Mouse (Mus musculus) hindlimb bud, embryonic 11.5 days (tissue): Measurements from ENCODE around the gene Luzp1.

ENCODE experiments used
- DNase-seq: peaks from one replicate; pipeline ENCODE4 v3.0.0-alpha.2; 2012; ENCODE audit warnings: low read depth, low spot score; ENCODE audit errors: extremely low spot score

The Luzp1 gene

GRCm38 (mm10) chr4:136602568-136602967, 133.0 kb downstream of the Luzp1 start, which contains the start of gene Kdm1a:
Gene Kdm1a, minus strand, starts transcription at chr4:136602723.
- peak; percentile 85 for DNase-seq
